Mouse (Mus musculus) ES-E14 (cell line): ENCODE data around the gene Msl1. TPM values are rescaled to one million over a fixed set of nuclear protein-coding genes. Genes with fewer than 3 reads are reported as not detected.

Source experiments
- DNase-seq: peaks from one replicate; pipeline ENCODE4 v3.0.0-alpha.2; 2013; ENCODE audit warnings: low read depth, low spot score
- H3K27ac ChIP-seq: 2 replicates; pipeline ENCODE4 v1.5.1; 2012; ENCODE audit warnings: low read depth, mild to moderate bottlenecking, low read length, moderate library complexity, mixed read lengths; ENCODE audit not compliant: poor library complexity, insufficient read depth, severe bottlenecking
- H3K36me3 ChIP-seq: 2 replicates; pipeline ENCODE4 v1.6.1; 2012; ENCODE audit warnings: mild to moderate bottlenecking, low read length, moderate library complexity, mixed read lengths; ENCODE audit not compliant: control insufficient read depth, poor library complexity, insufficient read depth, severe bottlenecking
- H3K4me1 ChIP-seq, 2 experiments: fragments of 150-350 bp in 1 of 2; sonication (generic) in 1 of 2; 2 replicates each; pipeline ENCODE4 v1.6.1; 2012; ENCODE audit warnings: low read length in 2 of 2, mild to moderate bottlenecking in 1 of 2, mixed read lengths in 1 of 2; ENCODE audit not compliant: control insufficient read depth in 2 of 2, insufficient read depth in 2 of 2, poor library complexity in 1 of 2
- H3K4me3 ChIP-seq, 2 experiments: fragments of 150-350 bp in 1 of 2; sonication (generic) in 1 of 2; 2 replicates each; pipeline ENCODE4 v1.5.1; 2012; ENCODE audit warnings: low read length in 2 of 2, low read depth in 1 of 2, mild to moderate bottlenecking in 1 of 2, mixed read lengths in 1 of 2; ENCODE audit not compliant: insufficient read depth in 1 of 2, poor library complexity in 1 of 2, severe bottlenecking in 1 of 2
- H3K9ac ChIP-seq: 2 replicates; pipeline ENCODE4 v1.6.1; 2012; ENCODE audit warnings: low read depth, mild to moderate bottlenecking, low read length, mixed read lengths; ENCODE audit not compliant: poor library complexity, insufficient read depth, severe bottlenecking
- H3K9me3 ChIP-seq: fragments of 150-350 bp; sonication (generic); 2 replicates; pipeline ENCODE4 v1.6.1; 2012; ENCODE audit warnings: low read depth, mild to moderate bottlenecking, low read length; ENCODE audit not compliant: control insufficient read depth, insufficient read depth
- CHD2 ChIP-seq: IDR thresholded peaks from 2 replicates; pipeline ENCODE4 v1.6.1; 2014; ENCODE audit warnings: mild to moderate bottlenecking, low read depth, low read length, inconsistent platforms
- HCFC1 ChIP-seq: IDR thresholded peaks from 2 replicates; pipeline ENCODE4 v1.6.1; 2012; ENCODE audit warnings: low read length, inconsistent platforms, borderline replicate concordance; ENCODE audit not compliant: insufficient read depth
- MAFK ChIP-seq: IDR thresholded peaks from 2 replicates; pipeline ENCODE4 v1.6.1; 2014; ENCODE audit warnings: mild to moderate bottlenecking, low read depth, low read length, inconsistent platforms; ENCODE audit not compliant: insufficient read depth
- ZC3H11A ChIP-seq: IDR thresholded peaks from 2 replicates; pipeline ENCODE4 v1.6.1; 2012; ENCODE audit warnings: low read depth, mild to moderate bottlenecking, inconsistent platforms, low read length, borderline replicate concordance
- ZNF384 ChIP-seq: IDR thresholded peaks from 2 replicates; pipeline ENCODE4 v1.6.1; 2012; ENCODE audit warnings: low read depth, low read length, inconsistent platforms
- in situ Hi-C, 2 experiments: fragments of 600-800 bp; cut with MboI; formaldehyde crosslinking; loops; one replicate each; pipeline ENCODE4 v1.15.1; 2025; ENCODE audit warnings: low sequenced_read_pairs in 2 of 2, inconsistent platforms in 1 of 2; ENCODE audit not compliant: unreplicated experiment in 2 of 2
- total RNA-seq: library from RNA; depleted of rRNA; stranded (reverse); fragments of 300-350 nt; gene quantifications from 2 replicates; pipeline ENCODE4 v1.2.3, GENCODE M21; 2012

The Msl1 gene
- total RNA-seq, 1 experiment, result 27.1 TPM

DNA sequence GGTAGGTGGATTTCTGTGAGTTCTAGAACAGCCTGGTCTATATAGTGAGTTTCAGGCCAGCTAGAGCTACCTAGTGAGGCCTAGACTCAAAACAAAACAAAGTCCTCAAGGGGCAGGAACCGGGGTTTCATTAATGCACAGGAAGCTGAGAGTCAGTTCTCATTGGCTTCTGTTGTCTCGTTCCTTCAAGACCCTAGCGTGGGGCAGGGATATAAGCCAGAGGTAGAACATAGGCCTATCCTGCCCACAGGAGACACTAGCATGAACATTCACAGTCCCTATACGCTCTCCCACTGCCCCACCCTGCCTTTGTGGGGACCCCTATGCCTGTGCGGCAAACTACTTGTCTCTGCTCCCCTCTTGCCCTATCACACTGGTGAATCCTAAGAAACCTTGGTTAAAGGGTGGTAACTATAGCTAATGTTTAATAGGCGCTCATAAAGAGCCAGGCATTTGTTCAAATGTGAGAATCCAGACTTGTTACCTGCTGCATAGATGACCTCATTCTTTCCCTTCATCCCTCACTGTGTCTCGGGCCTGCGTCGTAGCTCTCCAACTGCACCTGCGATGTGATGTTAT is 42.7 kb upstream of the Msl1 start:
- no peak overlapping the region for H3K27ac ChIP-seq
- in situ Hi-C loops, result no loop called here
- no peaks in the 10 kb centered on the region for H3K9me3 ChIP-seq
- TF ChIP-seq HCFC1 (no peak), CHD2 (no peak), MAFK (no peak), ZC3H11A (no peak), ZNF384 (no peak)
- no peaks in the 10 kb centered on the region for H3K36me3 ChIP-seq
- no peak overlapping the region for H3K4me3 ChIP-seq
- no peak overlapping the region for H3K9ac ChIP-seq
- H3K4me1 ChIP-seq, result peaks cover 8 to 40% of the 10 kb centered on the region in 2 experiments
- DNase-seq, result no peak

DNA sequence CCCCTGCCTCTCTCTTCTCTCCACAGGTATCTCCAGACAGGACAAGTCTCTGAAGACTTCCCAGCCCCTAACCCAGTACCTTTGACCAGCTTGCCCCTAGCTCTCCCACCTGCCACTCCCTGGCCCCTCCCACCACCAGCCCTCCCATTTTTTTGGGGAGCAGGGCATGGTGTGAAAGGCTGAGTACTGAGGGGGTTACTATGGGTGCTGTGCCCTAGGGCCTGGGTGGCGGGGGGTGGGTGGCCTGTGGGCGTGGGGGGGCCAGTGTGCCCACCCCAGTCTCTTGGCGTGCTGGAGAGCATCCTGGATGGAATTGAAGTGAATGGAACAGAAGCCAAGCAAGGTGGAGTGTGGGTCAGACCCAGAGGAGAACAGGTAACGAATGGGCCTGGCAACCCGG is 42.1 kb upstream of the Msl1 start:
- H3K27ac ChIP-seq, result no peak overlapping the region
- DNase-seq, result no peak

DNA sequence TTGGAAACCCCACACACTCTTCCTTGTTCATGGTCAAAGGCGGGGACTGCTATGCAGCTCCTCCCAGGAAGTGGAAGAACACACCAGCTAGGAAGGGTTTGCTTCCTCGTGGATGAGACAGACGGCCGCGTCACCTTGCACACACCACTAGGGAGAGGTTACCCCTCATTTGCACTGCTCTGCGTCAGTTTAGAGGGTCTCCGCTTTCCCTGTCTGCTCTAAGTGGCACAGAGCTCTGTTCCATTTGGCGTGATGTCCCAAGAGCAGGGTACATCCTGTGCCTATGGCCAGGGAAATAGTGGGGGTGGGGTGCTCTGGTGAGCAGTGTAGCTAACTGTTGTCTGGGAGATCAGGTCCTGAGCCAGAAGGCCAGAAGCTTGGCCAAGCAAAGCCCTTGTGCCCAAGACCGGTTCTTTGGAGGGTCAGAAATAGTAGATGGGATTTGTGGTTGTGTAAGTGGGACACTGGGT is 41.1 kb upstream of the Msl1 start:
- Histone ChIP-seq H3K9ac (peak overlapping the region; percentile 38; the same call in 1 of the 2 replicates), H3K27ac (no peak overlapping the region), H3K9me3 (no peaks in the 10 kb centered on the region), H3K4me3 (peak overlapping the region in 1 of 2 experiments; percentile 8; a peak in 1 of 4 replicates), H3K36me3 (no peaks in the 10 kb centered on the region), H3K4me1 (peaks cover 8 to 25% of the 10 kb centered on the region in 2 experiments)
- TF ChIP-seq MAFK (no peak), HCFC1 (no peak), CHD2 (no peak), ZC3H11A (no peak), ZNF384 (no peak)
- in situ Hi-C loops, result no loop called here
- DNase-seq, result no peak

More for the DNA sequence above, 42.1 kb upstream of the Msl1 start:
- H3K9ac ChIP-seq, result no peak overlapping the region
- H3K4me1 ChIP-seq, result peaks cover 8 to 34% of the 10 kb centered on the region in 2 experiments
- H3K36me3 ChIP-seq, result no peaks in the 10 kb centered on the region
- no peaks in the 10 kb centered on the region for H3K9me3 ChIP-seq
- no peak for TF ChIP-seq HCFC1
- no peak for TF ChIP-seq ZNF384
- no peak for TF ChIP-seq CHD2
- no peak for TF ChIP-seq MAFK
- no peak for TF ChIP-seq ZC3H11A
- in situ Hi-C loops, result no loop called here
- H3K4me3 ChIP-seq, result no peak overlapping the region

DNA sequence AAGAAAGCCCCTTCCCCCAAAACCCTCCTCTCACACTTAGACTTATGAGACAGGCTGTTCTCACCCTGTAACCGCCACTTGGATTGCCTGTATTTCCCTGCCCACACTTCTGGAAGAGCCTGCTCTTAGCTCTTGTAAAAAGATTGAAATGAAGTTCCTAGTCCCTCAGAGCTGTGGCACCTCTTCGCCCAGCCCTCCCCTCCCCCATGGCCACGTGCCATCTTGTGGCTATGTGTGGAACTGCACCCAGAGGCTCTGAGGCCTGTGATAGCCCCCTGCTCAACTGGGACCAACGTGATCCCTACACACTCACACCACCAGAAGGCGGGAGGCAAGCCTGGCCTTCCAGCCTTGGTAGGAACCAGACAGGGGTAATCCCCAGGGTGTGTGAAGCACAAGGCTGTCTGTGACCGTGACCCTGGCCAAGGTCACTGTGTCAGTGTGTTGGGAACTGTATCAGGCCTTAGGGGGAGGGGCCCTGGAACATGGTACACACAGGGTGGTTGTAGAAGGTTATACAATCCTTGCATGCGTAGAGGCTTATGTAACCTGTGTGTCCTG is 40.6 kb upstream of the Msl1 start:
- peak; percentile 79 for DNase-seq
- TF ChIP-seq ZC3H11A (no peak), HCFC1 (0 out of 2 replicates have a peak, but pooled peaks have one; percentile 23), ZNF384 (no peak), CHD2 (peak; percentile 83)
- no peaks in the 10 kb centered on the region for H3K9me3 ChIP-seq
- no peaks in the 10 kb centered on the region for H3K36me3 ChIP-seq
- peaks cover 8 to 20% of the 10 kb centered on the region in 2 experiments; a peak in 3 of 4 replicates for H3K4me1 ChIP-seq
- no peak overlapping the region for H3K27ac ChIP-seq
- H3K4me3 ChIP-seq, result no peak overlapping the region
- peak overlapping the region; percentile 38; the same call in 1 of the 2 replicates for H3K9ac ChIP-seq
- in situ Hi-C loops, result no loop called here
